Mouse (Mus musculus): Measurements from ENCODE around the gene Celf6.

GRCm38 (mm10) chr9:59578505-59578867, 769 bp downstream of the Celf6 start:
- no peak for TF ChIP-seq CTCF (IDR thresholded peaks at IDR 0.05; ENCODE audit: borderline replicate concordance, control insufficient read depth, extremely low read depth, insufficient read depth, low read length, poor library complexity)
- no peak for TF ChIP-seq POLR2A (IDR thresholded peaks at IDR 0.05; ENCODE audit: control insufficient read depth, extremely low read depth, insufficient read depth, low read length, poor library complexity)

Measured in thymus, adult 2 months (tissue).